Mouse (Mus musculus) c-Kit-positive CD71-negative TER-119-negative erythroid progenitor cells, embryonic 14.5 days (primary cell): ENCODE data around the gene Brd3.

Source experiments
- DNase-seq: peaks from one replicate; pipeline ENCODE4 v3.0.0-alpha.2; 2013; ENCODE audit warnings: low read depth

Brd3 gene

GRCm38 (mm10) chr2:27471170-27471584 is 36.3 kb downstream of the Brd3 start:
- no peak for DNase-seq

- no peak for DNase-seq
Observed at GRCm38 (mm10) chr2:27470535-27470934, 36.9 kb downstream of the Brd3 start.

- DNase-seq: no peak
Observed at GRCm38 (mm10) chr2:27469991-27470355, 37.5 kb downstream of the Brd3 start.

- no peak for DNase-seq
Observed at GRCm38 (mm10) chr2:27469292-27469990, 38.0 kb downstream of the Brd3 start.

GRCm38 (mm10) chr2:27462901-27463300 is 44.6 kb downstream of the Brd3 start:
- DNase-seq: no peak

- no peak for DNase-seq
Observed at GRCm38 (mm10) chr2:27461881-27462660, 45.4 kb downstream of the Brd3 start.

GRCm38 (mm10) chr2:27460651-27461050 is 46.8 kb downstream of the Brd3 start:
- DNase-seq: no peak

GRCm38 (mm10) chr2:27460163-27460562 is 47.3 kb downstream of the Brd3 start:
- no peak for DNase-seq

- no peak for DNase-seq
Observed at GRCm38 (mm10) chr2:27459735-27460134, 47.7 kb downstream of the Brd3 start.

- DNase-seq: no peak
Observed at GRCm38 (mm10) chr2:27450226-27450625, 57.2 kb downstream of the Brd3 start.

GRCm38 (mm10) chr2:27447782-27448181 is 59.7 kb downstream of the Brd3 start:
- DNase-seq: no peak

GRCm38 (mm10) chr2:27446812-27447211 is 60.6 kb downstream of the Brd3 start:
- no peak for DNase-seq

- no peak for DNase-seq
Observed at GRCm38 (mm10) chr2:27445910-27446309, 61.6 kb downstream of the Brd3 start.

GRCm38 (mm10) chr2:27443450-27443708 is 64.1 kb downstream of the Brd3 start:
- DNase-seq: no peak

- no peak for DNase-seq
Observed at GRCm38 (mm10) chr2:27442708-27443449, 64.6 kb downstream of the Brd3 start.

GRCm38 (mm10) chr2:27441767-27442707 is 65.4 kb downstream of the Brd3 start, which contains the start of gene Brd3os:
Gene Brd3os, plus strand, starts transcription at chr2:27442324.
- peak; percentile 99 for DNase-seq

- peak; percentile 54 for DNase-seq
Observed at GRCm38 (mm10) chr2:27438281-27438680, 69.2 kb downstream of the Brd3 start.

- DNase-seq: no peak
Observed at GRCm38 (mm10) chr2:27437876-27438275, 69.6 kb downstream of the Brd3 start.

GRCm38 (mm10) chr2:27432599-27432998 is 74.9 kb downstream of the Brd3 start:
- DNase-seq: no peak

- DNase-seq: no peak
Observed at GRCm38 (mm10) chr2:27430621-27431020, 76.8 kb downstream of the Brd3 start.

- DNase-seq: peak; percentile 90
Observed at GRCm38 (mm10) chr2:27428071-27428470, 79.4 kb downstream of the Brd3 start.
